ENCODE assay signal across 28 mouse cellular contexts in the genomic region with DNA sequence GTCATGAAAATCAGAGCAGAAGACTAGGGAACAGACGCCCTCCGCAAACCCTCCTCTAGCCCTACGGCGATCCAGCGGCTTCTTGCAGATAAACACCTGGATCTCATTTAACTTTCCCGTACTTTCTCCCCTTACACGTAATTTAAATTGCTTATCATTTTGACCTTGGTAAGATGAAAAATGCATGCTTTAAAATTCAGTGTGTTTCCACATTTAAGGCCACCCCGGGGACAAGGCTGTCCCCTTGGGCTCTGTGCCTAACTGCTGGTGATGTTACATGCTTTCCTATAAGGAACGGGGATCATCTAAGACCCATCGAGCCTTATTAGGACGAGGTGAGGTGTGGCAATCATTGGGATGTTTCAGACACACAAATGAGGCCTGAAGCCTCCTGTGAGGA.
DNase-seq lines count a peak whose midpoint lies in the region; ATAC-seq lines count a peak whose summit lies in the region.
"Had no signal": no experiment of that assay in that cellular context is flagged by ENCODE, and none has a peak within 500 bp of the region (broad histone marks: within the 10 kb centered on the region; RNA-seq: fewer than 3 reads in every experiment).

No protein-coding gene starts in this region.

- 56% methylated on average over 11 of the region's 11 CpGs for WGBS in midbrain, embryonic 14.5 days
- 90% methylated on average over 11 of the region's 11 CpGs for WGBS in midbrain, embryonic 11.5 days
- 85% methylated on average over 11 of the region's 11 CpGs for WGBS in forebrain, embryonic 16.5 days

- DNase-seq in adrenal gland, adult 8-10 months: peak; percentile 30
- no peak for DNase-seq in adrenal gland, postnatal 25 days
- peak; percentile 58 for DNase-seq in midbrain, embryonic 14.5 days
- no peak for DNase-seq in midbrain, embryonic 11.5 days (ENCODE audit: low spot score, missing footprints)
- peak; percentile 11 to 35 for DNase-seq in adrenal gland, postnatal 36 days
- no peak for DNase-seq in urinary bladder, postnatal 36 days (ENCODE audit: low spot score in 2 of 2)
- DNase-seq: B cell, adult 2 months; cerebellum, adult 18-20 months; cerebellum, adult 9-10 months; cerebellum, postnatal 14 days; forebrain, postnatal 0 days; gastrocnemius, adult 2 months; gastrocnemius, postnatal 14 days; heart, adult 18-20 months; heart, postnatal 10 days; heart, postnatal 36 days had no signal

- no peak overlapping the region for H3K4me3 ChIP-seq in midbrain, embryonic 14.5 days (replicated peaks; ENCODE audit: low read depth, low read length)
- no peak overlapping the region for H3K4me3 ChIP-seq in midbrain, embryonic 11.5 days (ENCODE audit: low read depth, low read length)
- no peak overlapping the region for H3K4me3 ChIP-seq in forebrain, embryonic 16.5 days (replicated peaks; ENCODE audit: low read length)
- H3K4me3 ChIP-seq: forebrain, embryonic 10.5 days; forebrain, embryonic 13.5 days; gastrocnemius, adult 2 months; heart, embryonic 12.5 days; heart, embryonic 15.5 days; hindbrain, embryonic 10.5 days; hindbrain, embryonic 13.5 days; intestine, embryonic 15.5 days had no signal

- H3K4me1 ChIP-seq in midbrain, embryonic 14.5 days (ENCODE audit: control insufficient read depth, insufficient read depth, low read length): peaks cover 5% of the 10 kb centered on the region; the same call in 1 of the 2 replicates
- no peaks in the 10 kb centered on the region; the same call in 1 of the 2 replicates for H3K4me1 ChIP-seq in midbrain, embryonic 11.5 days (ENCODE audit: control insufficient read depth, insufficient read depth, low read length)
- H3K4me1 ChIP-seq in forebrain, embryonic 16.5 days (replicated peaks; ENCODE audit: control insufficient read depth, insufficient read depth, low read length): no peaks in the 10 kb centered on the region; the same call in 1 of the 2 replicates

- H3K9ac ChIP-seq in midbrain, embryonic 14.5 days (replicated peaks; ENCODE audit: low read length): no peak overlapping the region
- no peak overlapping the region for H3K9ac ChIP-seq in midbrain, embryonic 11.5 days (ENCODE audit: low read length)
- H3K9ac ChIP-seq in forebrain, embryonic 16.5 days (replicated peaks; ENCODE audit: low read depth, low read length): no peak overlapping the region
- H3K9ac ChIP-seq: forebrain, embryonic 13.5 days; forebrain, postnatal 0 days; heart, embryonic 12.5 days; heart, embryonic 15.5 days; hindbrain, embryonic 13.5 days; intestine, embryonic 15.5 days had no signal

- no peak for ATAC-seq in midbrain, embryonic 14.5 days (ENCODE audit: low FRiP score, low TSS enrichment)
- ATAC-seq in midbrain, embryonic 11.5 days (ENCODE audit: low FRiP score): no peak
- no peak for ATAC-seq in forebrain, embryonic 16.5 days
- ATAC-seq: forebrain, embryonic 13.5 days; forebrain, postnatal 0 days; hindbrain, embryonic 16.5 days; intestine, embryonic 15.5 days; Patski had no signal

- H3K4me2 ChIP-seq in midbrain, embryonic 14.5 days (ENCODE audit: low read length): 0 out of 2 replicates have a peak overlapping the region, but pooled peaks have one; percentile 13
- no peak overlapping the region for H3K4me2 ChIP-seq in midbrain, embryonic 11.5 days
- no peak overlapping the region for H3K4me2 ChIP-seq in forebrain, embryonic 16.5 days (ENCODE audit: low read length)
- H3K4me2 ChIP-seq: forebrain, embryonic 13.5 days; heart, embryonic 12.5 days; heart, embryonic 15.5 days; hindbrain, embryonic 13.5 days; intestine, embryonic 15.5 days had no signal

- H3K27me3 ChIP-seq in midbrain, embryonic 14.5 days (ENCODE audit: control insufficient read depth, insufficient read depth, low read length): no peaks in the 10 kb centered on the region
- no peaks in the 10 kb centered on the region for H3K27me3 ChIP-seq in midbrain, embryonic 11.5 days (ENCODE audit: control insufficient read depth, insufficient read depth, low read length)
- H3K27me3 ChIP-seq in forebrain, embryonic 16.5 days (replicated peaks; ENCODE audit: control insufficient read depth, insufficient read depth, low read length): no peaks in the 10 kb centered on the region
- H3K27me3 ChIP-seq: CH12.LX; forebrain, embryonic 13.5 days; heart, embryonic 12.5 days; heart, embryonic 15.5 days; hindbrain, embryonic 13.5 days; intestine, embryonic 15.5 days; Patski had no signal

- H3K36me3 ChIP-seq in midbrain, embryonic 14.5 days (ENCODE audit: control insufficient read depth, insufficient read depth, low read length): no peaks in the 10 kb centered on the region
- no peaks in the 10 kb centered on the region for H3K36me3 ChIP-seq in midbrain, embryonic 11.5 days (ENCODE audit: control insufficient read depth, insufficient read depth, low read length)
- H3K36me3 ChIP-seq in forebrain, embryonic 16.5 days (ENCODE audit: control insufficient read depth, insufficient read depth): no peaks in the 10 kb centered on the region
- H3K36me3 ChIP-seq: forebrain, embryonic 10.5 days; G1E; heart, embryonic 12.5 days; heart, embryonic 15.5 days; hindbrain, embryonic 13.5 days; intestine, embryonic 15.5 days had no signal

- no peak overlapping the region; the same call in 1 of the 2 replicates for H3K27ac ChIP-seq in midbrain, embryonic 14.5 days (replicated peaks; ENCODE audit: low read depth, low read length)
- no peak overlapping the region for H3K27ac ChIP-seq in midbrain, embryonic 11.5 days (ENCODE audit: low read depth, low read length)
- no peak overlapping the region for H3K27ac ChIP-seq in forebrain, embryonic 16.5 days (ENCODE audit: low read length)
- H3K27ac ChIP-seq: forebrain, embryonic 10.5 days; forebrain, embryonic 13.5 days; gastrocnemius, adult 2 months; heart, embryonic 15.5 days; hindbrain, embryonic 13.5 days; intestine, embryonic 15.5 days had no signal

- H3K9me3 ChIP-seq in midbrain, embryonic 14.5 days (ENCODE audit: control insufficient read depth, low read length): no peaks in the 10 kb centered on the region
- H3K9me3 ChIP-seq in midbrain, embryonic 11.5 days (ENCODE audit: control insufficient read depth, low read length): no peaks in the 10 kb centered on the region
- no peaks in the 10 kb centered on the region for H3K9me3 ChIP-seq in forebrain, embryonic 16.5 days (ENCODE audit: control insufficient read depth, low read length)
- H3K9me3 ChIP-seq: forebrain, embryonic 13.5 days; heart, embryonic 15.5 days; hindbrain, embryonic 10.5 days; hindbrain, embryonic 13.5 days; intestine, embryonic 15.5 days had no signal

Comparison
In these comparisons a context has a peak if more than half of its experiments do, and no peak if none do; other contexts are left out.
1. DNase-seq: peak in adrenal gland, adult 8-10 months (single experiment), midbrain, embryonic 14.5 days (single experiment) and adrenal gland, postnatal 36 days (2 of 2); none in adrenal gland, postnatal 25 days (single experiment), midbrain, embryonic 11.5 days (single experiment) and urinary bladder, postnatal 36 days (0 of 2).